23 mouse cellular contexts compared by ENCODE assay signal in the genomic region with DNA sequence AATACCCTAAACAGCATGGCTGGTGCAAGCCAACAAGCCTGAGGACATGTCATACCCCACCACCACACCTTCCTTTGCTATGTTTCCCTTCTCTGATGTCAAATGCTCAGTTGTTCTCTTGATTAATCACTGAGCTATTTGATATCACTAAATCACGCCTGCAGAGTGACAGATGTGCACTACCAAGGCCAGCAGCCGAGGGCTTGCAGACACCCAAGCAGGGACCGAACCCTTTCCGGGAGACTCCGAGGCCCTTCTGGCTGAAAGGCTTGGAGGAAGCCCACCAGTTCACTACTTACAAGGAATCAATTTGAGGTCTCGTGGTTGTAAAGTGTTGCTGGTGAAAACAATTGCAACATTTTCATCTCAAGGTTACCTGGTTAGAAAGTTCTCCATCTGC. TPM values are rescaled to one million over a fixed set of nuclear protein-coding genes. Genes with fewer than 3 reads are reported as not detected.
"Had no signal": no experiment of that assay in that cellular context is flagged by ENCODE, and none has a peak within 500 bp of the region (broad histone marks: within the 10 kb centered on the region; RNA-seq: fewer than 3 reads in every experiment).

No protein-coding gene starts in this region.

- H3K27ac ChIP-seq: hindbrain, embryonic 13.5 days; hindbrain, embryonic 15.5 days; hindbrain, postnatal 0 days; kidney, embryonic 15.5 days; kidney, postnatal 0 days; limb, embryonic 12.5 days; liver, embryonic 13.5 days; liver, embryonic 15.5 days had no signal

- H3K4me2 ChIP-seq: heart, embryonic 12.5 days; hindbrain, embryonic 13.5 days; hindbrain, embryonic 15.5 days; kidney, embryonic 15.5 days; limb, embryonic 12.5 days; liver, embryonic 13.5 days; liver, embryonic 15.5 days had no signal

- H3K4me3 ChIP-seq: heart, embryonic 12.5 days; hindbrain, embryonic 13.5 days; hindbrain, embryonic 15.5 days; kidney, embryonic 15.5 days; limb, embryonic 12.5 days; liver, embryonic 13.5 days; liver, embryonic 15.5 days had no signal

- H3K4me1 ChIP-seq: liver, embryonic 15.5 days had no signal

- H3K9ac ChIP-seq: heart, embryonic 12.5 days; hindbrain, embryonic 13.5 days; hindbrain, embryonic 15.5 days; kidney, embryonic 15.5 days; limb, embryonic 12.5 days; liver, embryonic 13.5 days; liver, embryonic 15.5 days had no signal

- H3K9me3 ChIP-seq: heart, embryonic 12.5 days; hindbrain, embryonic 13.5 days; hindbrain, embryonic 15.5 days; kidney, embryonic 15.5 days; limb, embryonic 12.5 days; liver, embryonic 13.5 days; liver, embryonic 15.5 days had no signal

- H3K36me3 ChIP-seq: heart, embryonic 12.5 days; hindbrain, embryonic 13.5 days; hindbrain, embryonic 15.5 days; kidney, embryonic 15.5 days; limb, embryonic 12.5 days; liver, embryonic 13.5 days; liver, embryonic 15.5 days had no signal

- ATAC-seq: hindbrain, postnatal 0 days; intestine, embryonic 16.5 days had no signal

- DNase-seq: gastrocnemius, postnatal 14 days; gastrocnemius, postnatal 36 days; heart, adult 18-20 months; heart, postnatal 10 days; kidney, adult 11 months; kidney, adult 2 months; kidney, adult 9 months; kidney, postnatal 14 days; kidney, postnatal 36 days; layer of hippocampus, adult 9-11 months; layer of hippocampus, postnatal 36 days; left cerebral cortex, postnatal 4 days; liver, embryonic 13.5 days had no signal

RNA-seq across cellular contexts. Expression of gene Ephb1, which starts 3.5 kb away (rescaled TPM):
- total RNA-seq: hematopoietic stem cell, adult 5-6 weeks had no signal
